Mouse (Mus musculus) bone marrow, adult 2 months (tissue): ENCODE measurements around the gene Fam71f1.

Experiments used
- CTCF ChIP-seq: fragments of 200-500 bp; IDR thresholded peaks from 2 replicates; pipeline ENCODE4 v1.5.1; 2011; ENCODE audit warnings: low read length, control low read depth; ENCODE audit not compliant: control insufficient read depth, insufficient read depth
- POLR2A ChIP-seq: fragments of 200-500 bp; IDR thresholded peaks from 2 replicates; pipeline ENCODE4 v1.6.1; 2011; ENCODE audit warnings: low read depth, mild to moderate bottlenecking, control low read depth, low read length, borderline replicate concordance; ENCODE audit not compliant: control insufficient read depth

DNA sequence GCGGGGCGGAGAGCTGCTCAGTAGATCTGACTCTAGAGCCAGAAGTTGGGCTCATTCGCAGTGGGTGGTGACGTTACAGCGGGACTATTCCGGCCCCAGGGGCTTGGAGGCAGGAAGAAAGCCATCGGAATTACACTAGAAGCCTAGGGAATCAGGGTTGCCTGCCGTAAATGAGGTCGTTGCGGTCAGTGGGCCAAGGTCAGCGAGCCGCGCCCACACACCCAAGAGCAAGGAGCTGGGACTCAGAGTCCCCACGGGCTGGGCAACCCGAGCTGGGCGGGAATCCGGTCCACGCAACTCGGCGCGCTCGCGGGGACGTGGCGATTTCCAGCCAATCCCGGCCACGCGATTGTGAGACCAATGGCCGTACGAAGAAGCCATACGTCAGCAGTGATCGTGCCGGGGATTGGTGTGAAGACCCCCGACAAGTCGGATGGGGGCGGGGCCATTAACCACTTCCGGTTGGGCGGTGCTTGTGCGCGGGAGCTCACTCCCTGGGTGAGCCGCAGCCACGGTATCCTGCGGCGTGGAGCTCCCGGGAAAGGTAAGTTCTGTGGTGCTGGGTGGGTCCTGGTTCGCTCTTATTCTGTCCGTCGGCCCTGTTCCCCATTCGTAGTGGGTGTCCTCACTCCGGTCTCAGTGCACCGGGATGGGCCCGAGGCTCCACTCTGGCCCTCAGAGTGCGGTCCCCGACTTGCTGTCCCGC is 28.9 kb downstream of the Fam71f1 start, which contains the start of gene Calu:
- TF ChIP-seq CTCF: no peak; the same call in 1 of the 2 replicates
- peak; percentile 74; the same call in 1 of the 2 replicates for TF ChIP-seq POLR2A
